Mouse (Mus musculus) monocyte, adult 5-6 weeks (primary cell): ENCODE measurements around the gene 6030445D17Rik. TPM values are rescaled to one million over a fixed set of nuclear protein-coding genes. Genes with fewer than 3 reads are reported as not detected.

ENCODE experiments used
- ATAC-seq: fragments of 153-309, 156-312 bp; replicated peaks from 2 replicates; pipeline ENCODE4 v1.8.0; 2017; ENCODE audit warnings: mild to moderate bottlenecking; ENCODE audit not compliant: low TSS enrichment, insufficient number of reproducible peaks, severe bottlenecking, poor library complexity, low FRiP score
- total RNA-seq: library from RNA; stranded (forward); fragments of 200-1000, 200-491, 200-594 nt; gene quantifications from 3 replicates; pipeline ENCODE4 v1.2.3, GENCODE M21; 2017

Gene 6030445D17Rik
- not detected in 3 replicates for total RNA-seq

- no peak for ATAC-seq
Measured at GRCm38 (mm10) chr4:136462086-136462838, at the start of gene 6030445D17Rik. Gene 6030445D17Rik, plus strand, starts transcription at chr4:136462250.

GRCm38 (mm10) chr4:136415477-136415876 lies 46.6 kb upstream of the 6030445D17Rik start:
- ATAC-seq, result no peak

- ATAC-seq, result no peak
Measured at GRCm38 (mm10) chr4:136418962-136419361, 43.1 kb upstream of the 6030445D17Rik start.

- ATAC-seq, result no peak
Measured at GRCm38 (mm10) chr4:136419386-136419785, 42.7 kb upstream of the 6030445D17Rik start.

- no peak for ATAC-seq
Measured at GRCm38 (mm10) chr4:136423224-136423623, 38.8 kb upstream of the 6030445D17Rik start, which contains the start of gene Htr1d. Gene Htr1d, plus strand, starts transcription at chr4:136423524.

GRCm38 (mm10) chr4:136424120-136424999 lies 37.7 kb upstream of the 6030445D17Rik start:
- ATAC-seq, result no peak

GRCm38 (mm10) chr4:136425000-136425288 lies 37.1 kb upstream of the 6030445D17Rik start:
- no peak for ATAC-seq

GRCm38 (mm10) chr4:136430609-136431375 lies 31.3 kb upstream of the 6030445D17Rik start:
- ATAC-seq, result no peak

GRCm38 (mm10) chr4:136431376-136431693 lies 30.7 kb upstream of the 6030445D17Rik start:
- peak; percentile 56; the same call in 1 of the 2 replicates for ATAC-seq

- ATAC-seq, result no peak
Measured at GRCm38 (mm10) chr4:136434029-136434428, 28.0 kb upstream of the 6030445D17Rik start.

- no peak for ATAC-seq
Measured at GRCm38 (mm10) chr4:136439106-136439505, 22.9 kb upstream of the 6030445D17Rik start.

GRCm38 (mm10) chr4:136441354-136442043 lies 20.6 kb upstream of the 6030445D17Rik start:
- no peak for ATAC-seq

GRCm38 (mm10) chr4:136444561-136444960 lies 17.5 kb upstream of the 6030445D17Rik start:
- ATAC-seq, result no peak

- no peak for ATAC-seq
Measured at GRCm38 (mm10) chr4:136449795-136450194, 12.3 kb upstream of the 6030445D17Rik start.

GRCm38 (mm10) chr4:136450271-136450670 lies 11.8 kb upstream of the 6030445D17Rik start:
- ATAC-seq, result no peak

- ATAC-seq, result no peak
Measured at GRCm38 (mm10) chr4:136451564-136451963, 10.5 kb upstream of the 6030445D17Rik start.

- ATAC-seq, result no peak
Measured at GRCm38 (mm10) chr4:136452286-136452685, 9.8 kb upstream of the 6030445D17Rik start.

GRCm38 (mm10) chr4:136452792-136453191 lies 9.3 kb upstream of the 6030445D17Rik start:
- no peak for ATAC-seq

- peak; percentile 59; the same call in 1 of the 2 replicates for ATAC-seq
Measured at GRCm38 (mm10) chr4:136454850-136455260, 7.2 kb upstream of the 6030445D17Rik start.
